Mouse (Mus musculus) kidney, embryonic 14.5 days (tissue): Measurements from ENCODE around the gene Prkce. TPM values are rescaled to one million over a fixed set of nuclear protein-coding genes. Genes with fewer than 3 reads are reported as not detected.

Experiments
- ATAC-seq: fragments of 200-750 bp; cut with Nextera tagmentation; 2 replicates; pipeline ENCODE4 v1.8.0; 2017; ENCODE audit warnings: moderate number of reproducible peaks, mild to moderate bottlenecking, moderate TSS enrichment, moderate library complexity; ENCODE audit not compliant: low FRiP score, low TSS enrichment
- H3K27ac ChIP-seq: fragments of 300-500 bp; sonication (generic); 2 replicates; pipeline ENCODE4 v1.5.1; 2014; ENCODE audit warnings: low read depth, mild to moderate bottlenecking, low read length, moderate library complexity, mixed read lengths
- H3K27me3 ChIP-seq: fragments of 300-500 bp; sonication (generic); 2 replicates; pipeline ENCODE4 v1.6.1; 2014; ENCODE audit warnings: mild to moderate bottlenecking, low read length; ENCODE audit not compliant: control insufficient read depth, insufficient read depth
- H3K36me3 ChIP-seq: fragments of 300-500 bp; sonication (generic); 2 replicates; pipeline ENCODE4 v1.6.1; 2014; ENCODE audit warnings: low read length, mixed read lengths; ENCODE audit not compliant: control insufficient read depth, insufficient read depth
- H3K4me1 ChIP-seq: fragments of 300-500 bp; sonication (generic); 2 replicates; pipeline ENCODE4 v1.6.1; 2014; ENCODE audit warnings: low read length, mixed read lengths; ENCODE audit not compliant: control insufficient read depth, insufficient read depth
- H3K4me2 ChIP-seq: fragments of 300-500 bp; sonication (generic); replicated peaks from 2 replicates; pipeline ENCODE4 v1.6.1; 2014; ENCODE audit warnings: low read depth, mild to moderate bottlenecking, low read length
- H3K4me3 ChIP-seq: fragments of 300-500 bp; sonication (generic); 2 replicates; pipeline ENCODE4 v1.5.1; 2014; ENCODE audit warnings: mild to moderate bottlenecking, low read length
- H3K9ac ChIP-seq: fragments of 300-500 bp; sonication (generic); 2 replicates; pipeline ENCODE4 v1.6.1; 2014; ENCODE audit warnings: low read depth, mild to moderate bottlenecking, low read length, moderate library complexity
- H3K9me3 ChIP-seq: fragments of 300-500 bp; sonication (generic); 2 replicates; pipeline ENCODE4 v1.6.1; 2016; ENCODE audit warnings: low read length; ENCODE audit not compliant: control insufficient read depth
- WGBS: fragments of 180-500 bp; shearing (Covaris S2); extraction: QIAGEN DNeasy Blood & Tissue Kit; methylation state at CpG from one replicate; pipeline ENCODE4 v1.1.7; 2014; 5-methylcytosine and 5-hydroxymethylcytosine counted together
- polyA plus RNA-seq: library from polyadenylated mRNA; unstranded; fragments of >200 nt; fragmentation: Nextera tagmentation; extraction: Ambion mirVana; gene quantifications from 2 replicates; pipeline ENCODE4 v1.2.1, GENCODE M21; 2014

Prkce gene
- polyA plus RNA-seq, 1 experiment from 2014 or later: 8.8 TPM

GRCm38 (mm10) chr17:86531231-86531630 is 363.6 kb downstream of the Prkce start:
- Histone ChIP-seq H3K9me3 (no peaks in the 10 kb centered on the region), H3K36me3 (no peaks in the 10 kb centered on the region), H3K27ac (no peak overlapping the region), H3K4me1 (peaks cover 17% of the 10 kb centered on the region), H3K4me3 (no peak overlapping the region), H3K9ac (no peak overlapping the region), H3K27me3 (no peaks in the 10 kb centered on the region), H3K4me2 (no peak overlapping the region)
- 87% methylated on average over 6 of the region's 6 CpGs for WGBS
- no peak for ATAC-seq

- H3K4me3 ChIP-seq: no peak overlapping the region
- no peaks in the 10 kb centered on the region for H3K36me3 ChIP-seq
- H3K27me3 ChIP-seq: no peaks in the 10 kb centered on the region
- peaks cover 17% of the 10 kb centered on the region for H3K4me1 ChIP-seq
- no peak overlapping the region for H3K27ac ChIP-seq
- no peak overlapping the region for H3K4me2 ChIP-seq
- H3K9ac ChIP-seq: no peak overlapping the region
- H3K9me3 ChIP-seq: no peaks in the 10 kb centered on the region
- 76% methylated on average over 17 of the region's 17 CpGs for WGBS
- no peak for ATAC-seq
These were observed 365.4 kb downstream of the Prkce start for GRCm38 (mm10) chr17:86532783-86533548.

GRCm38 (mm10) chr17:86533549-86533851 is 365.9 kb downstream of the Prkce start:
- no peak overlapping the region for H3K4me3 ChIP-seq
- ATAC-seq: no peak
- no peaks in the 10 kb centered on the region for H3K9me3 ChIP-seq
- peaks cover 20% of the 10 kb centered on the region for H3K4me1 ChIP-seq
- no peaks in the 10 kb centered on the region for H3K36me3 ChIP-seq
- 81% methylated on average over 11 of the region's 11 CpGs for WGBS
- no peak overlapping the region for H3K9ac ChIP-seq
- H3K27ac ChIP-seq: no peak overlapping the region
- no peak overlapping the region for H3K4me2 ChIP-seq
- no peaks in the 10 kb centered on the region for H3K27me3 ChIP-seq

DNA sequence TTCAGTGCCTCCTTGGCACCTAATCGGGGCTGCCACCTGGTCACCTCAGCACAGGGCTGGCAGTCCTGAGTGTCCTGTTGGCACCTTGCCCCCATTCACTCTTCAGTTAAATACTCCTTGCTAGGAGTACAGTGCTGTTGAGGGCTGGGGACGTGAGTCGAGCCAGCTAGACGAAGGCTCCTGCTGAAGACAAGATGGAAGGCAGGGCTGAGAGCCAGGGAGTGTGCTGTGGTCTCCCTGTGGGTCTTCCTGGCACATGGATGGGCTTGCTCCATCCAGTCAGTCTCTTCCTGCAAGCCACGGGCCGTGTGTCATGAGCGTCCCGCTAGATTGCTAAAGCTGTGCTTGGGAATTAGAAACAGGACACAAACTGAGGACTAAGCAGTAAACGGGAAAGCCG is 367.5 kb downstream of the Prkce start:
- no peak overlapping the region for H3K9ac ChIP-seq
- H3K4me1 ChIP-seq: peaks cover 19% of the 10 kb centered on the region
- H3K36me3 ChIP-seq: no peaks in the 10 kb centered on the region
- 72% methylated on average over 10 of the region's 10 CpGs for WGBS
- H3K4me2 ChIP-seq: no peak overlapping the region
- no peak for ATAC-seq
- H3K9me3 ChIP-seq: no peaks in the 10 kb centered on the region
- H3K27ac ChIP-seq: peak overlapping the region; percentile 66
- H3K27me3 ChIP-seq: no peaks in the 10 kb centered on the region
- H3K4me3 ChIP-seq: no peak overlapping the region

- Histone ChIP-seq H3K4me1 (peaks cover 16% of the 10 kb centered on the region), H3K27me3 (no peaks in the 10 kb centered on the region), H3K36me3 (no peaks in the 10 kb centered on the region), H3K9ac (no peak overlapping the region), H3K27ac (peak overlapping the region; percentile 24; the same call in 1 of the 2 replicates), H3K4me2 (peak overlapping the region; percentile 18; the same call in 1 of the 2 replicates), H3K4me3 (no peak overlapping the region; the same call in 1 of the 2 replicates), H3K9me3 (no peaks in the 10 kb centered on the region)
- ATAC-seq: no peak
- WGBS: 33% methylated on average over 22 of the region's 22 CpGs
These were observed 368.5 kb downstream of the Prkce start for GRCm38 (mm10) chr17:86535827-86536656.

DNA sequence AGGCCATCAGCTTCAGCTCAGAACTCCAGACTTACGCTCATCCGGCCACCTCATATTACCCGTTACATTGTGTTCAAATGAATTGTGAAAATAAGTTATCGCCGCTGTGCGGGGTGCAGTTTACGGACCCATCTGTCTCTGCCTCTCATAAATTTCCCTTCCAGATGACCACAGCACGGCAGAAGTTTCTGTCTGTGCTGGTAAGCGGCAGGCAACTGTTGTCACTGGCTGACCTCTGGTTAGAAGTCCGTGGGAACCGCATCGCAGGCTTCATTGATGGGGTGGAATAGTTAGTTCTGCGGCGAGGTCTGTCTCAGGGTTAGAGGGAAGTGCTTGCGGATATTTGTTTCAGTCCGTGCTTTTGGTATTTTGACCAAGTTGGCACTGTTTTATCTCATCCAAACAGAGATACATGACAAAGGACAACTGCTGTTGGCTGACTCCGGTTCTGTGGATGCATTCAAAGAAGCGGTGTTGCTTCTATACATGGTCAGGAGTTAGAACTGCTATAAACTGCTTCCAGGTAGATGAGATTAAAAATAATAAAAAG is 372.4 kb downstream of the Prkce start:
- WGBS: 49% methylated on average over 18 of the region's 18 CpGs
- no peaks in the 10 kb centered on the region for H3K27me3 ChIP-seq
- no peak overlapping the region for H3K4me2 ChIP-seq

GRCm38 (mm10) chr17:86546529-86546928 is 378.9 kb downstream of the Prkce start:
- no peaks in the 10 kb centered on the region for H3K27me3 ChIP-seq
- 62% methylated on average over 7 of the region's 7 CpGs for WGBS
- H3K4me3 ChIP-seq: no peak overlapping the region
- no peaks in the 10 kb centered on the region for H3K4me1 ChIP-seq
- ATAC-seq: 0 out of 2 replicates have a peak, but pooled peaks have one; percentile 20
- H3K9ac ChIP-seq: no peak overlapping the region
- H3K36me3 ChIP-seq: no peaks in the 10 kb centered on the region
- no peaks in the 10 kb centered on the region for H3K9me3 ChIP-seq
- no peak overlapping the region for H3K27ac ChIP-seq
- no peak overlapping the region for H3K4me2 ChIP-seq

More for the DNA sequence above, 372.4 kb downstream of the Prkce start:
- no peaks in the 10 kb centered on the region for H3K9me3 ChIP-seq
- no peak overlapping the region for H3K9ac ChIP-seq
- H3K27ac ChIP-seq: no peak overlapping the region
- H3K36me3 ChIP-seq: no peaks in the 10 kb centered on the region
- no peak for ATAC-seq
- peaks cover 6% of the 10 kb centered on the region; the same call in 1 of the 2 replicates for H3K4me1 ChIP-seq
- H3K4me3 ChIP-seq: no peak overlapping the region

- H3K4me2 ChIP-seq: no peak overlapping the region
- WGBS: 71% methylated on average over 10 of the region's 10 CpGs
- H3K27ac ChIP-seq: no peak overlapping the region
- no peak overlapping the region for H3K4me3 ChIP-seq
- no peak overlapping the region for H3K9ac ChIP-seq
- no peaks in the 10 kb centered on the region for H3K9me3 ChIP-seq
- no peaks in the 10 kb centered on the region for H3K27me3 ChIP-seq
- no peak for ATAC-seq
- H3K4me1 ChIP-seq: no peaks in the 10 kb centered on the region
- H3K36me3 ChIP-seq: no peaks in the 10 kb centered on the region
These were observed 381.5 kb downstream of the Prkce start for GRCm38 (mm10) chr17:86549128-86549527.

DNA sequence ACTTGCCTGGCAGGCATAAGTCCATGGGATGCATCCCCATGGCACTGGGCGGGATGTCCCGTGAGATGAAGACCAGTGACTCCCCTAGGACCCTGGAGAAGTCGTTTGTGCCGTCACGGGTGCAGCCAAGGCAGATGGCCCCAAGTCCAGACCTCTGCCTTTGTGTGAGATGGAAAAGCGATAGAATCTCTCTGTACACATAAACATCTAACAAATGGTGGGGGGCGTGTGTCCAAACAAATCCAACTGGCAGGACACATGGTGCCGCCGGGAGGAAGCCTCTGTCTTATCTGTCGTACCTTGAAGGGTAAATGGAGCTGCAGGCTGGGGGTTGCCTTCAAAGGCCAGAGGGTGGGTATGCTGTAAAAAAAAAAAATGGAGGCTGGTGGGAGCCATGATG is 384.0 kb downstream of the Prkce start:
- no peak overlapping the region for H3K4me2 ChIP-seq
- no peak overlapping the region for H3K4me3 ChIP-seq
- H3K27me3 ChIP-seq: no peaks in the 10 kb centered on the region
- H3K9me3 ChIP-seq: no peaks in the 10 kb centered on the region
- no peak overlapping the region for H3K27ac ChIP-seq
- no peaks in the 10 kb centered on the region for H3K4me1 ChIP-seq
- no peak for ATAC-seq
- no peak overlapping the region for H3K9ac ChIP-seq
- 72% methylated on average over 10 of the region's 10 CpGs for WGBS
- H3K36me3 ChIP-seq: no peaks in the 10 kb centered on the region
